Mouse (Mus musculus) right cerebral cortex, postnatal 14 days (tissue): ENCODE measurements at regions not wholly inside any gene's neighbourhood (a gene's known extent, or its start where the extent isn't known, plus 50 kb on each side); places are given as distances from the start of the nearest gene placed in this dataset.
A peak's percentile ranks its signal among the peaks of the same experiment; 100 is the strongest.

Experiments used
- DNase-seq: peaks from one replicate; pipeline ENCODE4 v3.0.0; 2022

DNA sequence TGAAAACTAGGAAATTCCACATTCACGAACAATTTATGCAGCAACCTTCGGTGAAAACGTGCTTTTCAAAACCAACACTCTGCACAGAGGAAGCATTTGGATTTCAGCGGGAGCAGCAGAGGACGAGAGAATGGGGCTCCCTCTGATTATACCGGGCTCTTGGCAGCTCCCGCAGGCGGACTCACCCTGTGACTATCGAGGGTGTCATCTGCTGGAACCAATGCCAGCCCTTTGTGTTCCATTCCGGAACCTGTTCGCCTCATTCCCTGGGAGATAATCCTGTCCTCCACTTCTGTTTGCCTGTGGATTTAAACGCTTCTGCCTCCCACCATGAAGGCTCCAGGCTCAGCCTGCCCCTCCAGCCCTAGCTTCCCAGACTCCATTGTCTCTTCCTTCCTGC, 77.1 kb downstream of the Utp18 start:
- no peak for DNase-seq

- no peak for DNase-seq
These were observed 78.4 kb downstream of the Utp18 start for GRCm38 (mm10) chr11:93807205-93807604.

DNA sequence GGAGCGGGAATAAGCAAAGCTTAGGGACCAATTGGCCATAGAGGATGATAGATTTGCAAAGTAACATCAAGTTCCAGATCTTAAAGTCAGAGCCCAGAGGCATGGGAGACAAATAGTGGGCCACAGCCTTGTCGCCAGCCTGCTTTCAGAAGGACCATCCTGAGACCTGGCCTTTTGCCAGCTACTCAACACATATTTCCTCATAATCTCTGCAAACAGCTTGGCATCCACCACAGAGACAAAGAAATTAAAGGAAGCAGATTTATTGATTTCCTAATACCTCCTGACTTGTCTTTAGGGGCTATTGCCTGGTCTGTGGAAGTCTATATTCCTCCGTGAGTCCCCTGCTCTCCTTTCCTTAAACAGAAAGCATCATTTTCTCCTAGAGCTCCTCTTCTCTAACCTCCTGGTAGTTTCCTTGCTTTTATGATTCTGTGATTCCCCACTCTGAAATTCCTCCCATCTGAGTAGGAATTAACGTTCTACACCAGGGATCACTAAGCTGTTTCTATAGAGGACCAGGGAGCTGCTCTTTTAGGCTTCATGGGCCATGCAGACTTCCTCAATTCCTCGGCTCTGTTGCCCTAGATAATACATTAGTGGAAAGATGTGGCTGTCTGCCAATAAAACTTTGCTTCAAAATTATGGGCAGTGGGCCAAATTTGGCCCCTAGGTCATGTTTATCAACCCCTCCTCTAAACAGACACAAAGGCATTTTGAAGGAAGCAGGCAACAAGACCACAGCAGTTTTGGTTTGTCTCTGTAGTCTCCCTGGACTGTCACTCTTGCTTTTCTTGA, 114.2 kb downstream of the Utp18 start:
- DNase-seq: no peak

GRCm38 (mm10) chr11:93765961-93766360, 119.6 kb downstream of the Utp18 start:
- DNase-seq: no peak

GRCm38 (mm10) chr11:93762832-93763530, 122.6 kb downstream of the Utp18 start:
- peak; percentile 73 for DNase-seq

GRCm38 (mm10) chr11:93757825-93758224, 127.7 kb downstream of the Utp18 start:
- DNase-seq: no peak

GRCm38 (mm10) chr11:93736618-93737017, 148.9 kb downstream of the Utp18 start:
- DNase-seq: no peak

DNA sequence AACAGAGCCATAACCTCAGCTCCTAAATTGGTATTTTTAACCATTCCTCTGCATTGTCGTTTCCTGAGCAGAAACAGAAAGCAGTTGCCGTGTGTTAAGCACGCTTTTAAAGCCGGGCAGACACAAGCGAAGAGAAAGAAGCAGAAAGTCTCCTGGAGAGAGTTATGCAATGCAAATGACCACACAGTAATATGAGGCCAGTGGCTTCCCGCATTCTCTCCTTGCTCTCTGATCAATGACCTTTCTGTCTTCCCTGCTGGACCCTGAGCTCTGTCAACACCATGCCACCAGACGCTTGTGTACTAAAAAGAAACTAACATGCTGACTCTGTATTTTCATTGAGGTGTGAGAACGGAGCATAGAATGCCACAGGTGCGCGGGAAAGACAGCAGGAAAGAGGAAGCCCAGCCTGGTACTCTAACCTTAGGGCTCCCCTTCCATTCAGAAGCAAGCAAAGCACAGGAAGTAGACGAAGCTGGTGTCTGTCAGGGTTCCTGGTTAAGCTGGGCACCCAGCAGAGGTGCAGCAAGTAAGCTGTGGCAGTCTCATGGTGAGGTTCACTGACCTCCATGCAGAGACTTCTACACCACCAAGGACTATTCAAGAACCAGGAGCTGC, 151.9 kb downstream of the Utp18 start:
- DNase-seq: no peak

GRCm38 (mm10) chr11:93729119-93729518, 156.4 kb downstream of the Utp18 start:
- DNase-seq: no peak

GRCm38 (mm10) chr11:93725242-93725641, 160.3 kb downstream of the Utp18 start:
- no peak for DNase-seq

DNA sequence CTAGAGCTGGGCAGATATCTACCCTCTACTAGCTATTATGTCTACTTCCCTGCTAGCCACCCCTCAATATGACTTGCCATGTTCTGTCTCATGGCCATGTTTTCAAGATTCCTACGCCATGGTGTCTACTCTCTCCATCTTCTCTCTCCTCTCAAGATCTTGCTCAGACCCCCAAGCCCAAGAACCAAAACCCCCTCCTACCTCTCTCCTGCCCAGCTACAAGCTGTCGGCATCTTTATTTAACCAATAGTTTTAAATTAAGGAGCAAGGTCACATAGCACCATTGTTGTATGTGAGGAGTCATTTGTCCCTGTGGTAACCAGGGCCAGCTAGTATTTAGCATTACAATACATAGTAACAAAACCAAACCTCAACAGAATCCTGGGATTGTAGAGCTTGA, 166.4 kb downstream of the Utp18 start:
- DNase-seq: no peak

- no peak for DNase-seq
These were observed 175.9 kb downstream of the Utp18 start for GRCm38 (mm10) chr11:93709686-93710085.

- DNase-seq: no peak
These were observed 188.5 kb downstream of the Utp18 start for GRCm38 (mm10) chr11:93696982-93697541.

DNA sequence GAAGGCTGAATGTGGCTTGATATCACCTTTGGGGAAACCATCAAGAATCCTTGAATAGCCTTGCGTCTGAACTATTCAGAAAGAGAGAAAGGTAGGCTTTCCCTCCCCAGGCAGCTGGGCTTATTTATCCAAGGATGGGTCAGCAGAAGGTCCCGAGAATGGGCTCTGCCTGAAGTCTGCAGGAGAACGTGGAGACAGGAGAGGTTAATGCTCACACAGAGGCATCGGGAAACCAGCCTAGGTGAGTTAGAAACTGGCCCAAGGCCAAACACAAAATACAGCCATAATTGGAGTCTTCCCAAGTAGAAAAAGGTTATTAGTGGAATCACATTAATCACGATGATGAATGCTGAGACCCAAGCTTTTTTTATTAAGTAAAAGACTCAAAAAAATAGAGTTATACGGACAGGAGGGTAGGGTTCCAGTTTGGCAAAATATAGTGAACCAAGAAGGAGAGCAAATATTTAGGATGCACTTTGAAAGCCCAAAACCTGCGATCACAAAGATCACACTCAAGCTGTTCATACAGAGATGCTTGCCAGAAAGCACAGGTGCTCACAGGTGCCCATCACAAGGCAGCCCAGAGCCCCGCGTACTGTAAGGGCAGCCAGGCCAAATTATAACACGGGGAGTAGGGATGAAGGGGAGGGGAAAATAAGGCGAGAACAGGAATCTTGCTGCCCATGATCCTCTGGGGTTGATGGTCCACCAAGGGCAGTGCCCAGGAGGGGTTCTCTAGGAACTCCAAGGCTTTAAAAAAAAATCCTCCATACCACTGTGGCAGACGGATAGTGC, 189.3 kb downstream of the Utp18 start:
- DNase-seq: no peak

DNA sequence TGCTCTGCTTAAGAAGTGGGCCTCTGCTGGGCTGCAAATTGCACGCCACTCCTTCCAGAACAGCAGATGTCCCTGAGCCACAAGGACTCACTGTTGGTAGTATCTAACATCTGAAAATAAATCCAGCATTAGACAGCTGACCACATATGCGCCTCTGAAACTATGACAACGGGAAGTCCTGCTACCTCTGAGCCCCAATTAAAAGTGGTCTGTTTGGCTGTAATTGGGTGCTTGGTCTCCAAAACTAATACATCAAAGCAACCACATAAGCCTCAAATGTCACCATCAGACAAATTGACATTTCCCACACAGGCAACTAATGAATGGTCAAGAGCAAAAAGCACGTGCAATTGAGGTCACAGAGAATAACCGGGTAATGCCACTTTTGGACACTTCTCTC, 201.9 kb downstream of the Utp18 start:
- no peak for DNase-seq

DNA sequence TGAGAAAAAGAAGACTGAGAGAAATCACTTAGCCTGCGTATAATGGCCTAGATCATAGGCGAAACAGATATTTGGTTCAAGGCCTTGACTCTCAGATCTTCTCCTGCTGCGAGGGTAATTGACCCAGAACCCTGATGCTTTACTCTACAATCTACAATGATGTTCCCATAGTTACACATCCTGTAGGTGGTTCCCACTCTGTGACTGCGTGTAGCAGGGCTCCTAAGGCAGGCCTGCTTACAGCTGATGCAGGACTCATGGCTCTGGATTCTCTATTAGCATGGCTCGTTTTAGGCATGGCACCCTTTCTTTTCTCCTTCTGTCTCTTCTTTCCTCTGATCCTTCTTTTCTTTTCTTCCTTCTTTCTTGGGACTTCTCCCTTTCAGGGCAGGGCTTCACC, 209.3 kb downstream of the Utp18 start:
- no peak for DNase-seq

- DNase-seq: no peak
These were observed 213.5 kb downstream of the Utp18 start for GRCm38 (mm10) chr11:93672025-93672424.

DNA sequence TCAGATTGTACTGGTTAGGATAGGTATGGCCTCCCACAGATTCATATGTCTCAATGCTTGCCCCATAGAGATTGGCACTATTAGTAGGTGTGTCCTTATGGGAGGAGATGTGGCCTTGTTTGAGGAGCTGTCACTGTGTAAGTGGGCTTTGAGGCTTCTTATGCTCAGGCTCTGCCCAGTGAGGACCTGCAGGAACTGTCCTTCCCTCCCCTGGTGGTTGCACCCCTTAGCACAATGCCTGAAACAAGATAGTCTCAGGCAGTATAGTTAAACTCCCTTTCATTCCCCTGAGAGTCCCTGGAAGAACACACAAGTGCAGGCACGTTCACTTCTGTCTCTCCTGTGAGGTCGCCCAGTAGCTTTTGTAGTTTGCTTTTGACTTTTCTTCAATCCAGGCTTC, 223.9 kb downstream of the Utp18 start:
- no peak for DNase-seq

GRCm38 (mm10) chr11:93660379-93660778, 225.2 kb downstream of the Utp18 start:
- no peak for DNase-seq

DNA sequence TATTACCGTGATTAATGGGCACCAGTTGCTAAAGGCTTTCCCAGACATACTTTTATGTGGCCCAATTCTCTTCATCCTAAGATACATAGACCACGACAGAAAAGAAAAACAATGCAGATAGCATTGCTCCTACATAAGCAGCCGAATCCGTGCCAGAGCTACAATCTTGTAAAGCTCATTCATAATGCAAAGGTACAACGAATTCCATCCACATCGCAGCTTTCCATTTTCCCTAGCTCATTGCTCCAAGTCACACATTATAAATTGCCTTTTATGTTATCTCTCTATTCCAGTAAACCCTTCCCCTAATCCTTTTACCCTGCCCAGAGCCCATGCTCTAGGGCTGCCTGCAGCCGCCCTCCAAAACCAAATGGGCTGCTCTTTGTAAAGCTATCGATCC, 226.8 kb downstream of the Utp18 start:
- no peak for DNase-seq

GRCm38 (mm10) chr11:93655602-93656239, 229.8 kb downstream of the Utp18 start:
- DNase-seq: no peak

DNA sequence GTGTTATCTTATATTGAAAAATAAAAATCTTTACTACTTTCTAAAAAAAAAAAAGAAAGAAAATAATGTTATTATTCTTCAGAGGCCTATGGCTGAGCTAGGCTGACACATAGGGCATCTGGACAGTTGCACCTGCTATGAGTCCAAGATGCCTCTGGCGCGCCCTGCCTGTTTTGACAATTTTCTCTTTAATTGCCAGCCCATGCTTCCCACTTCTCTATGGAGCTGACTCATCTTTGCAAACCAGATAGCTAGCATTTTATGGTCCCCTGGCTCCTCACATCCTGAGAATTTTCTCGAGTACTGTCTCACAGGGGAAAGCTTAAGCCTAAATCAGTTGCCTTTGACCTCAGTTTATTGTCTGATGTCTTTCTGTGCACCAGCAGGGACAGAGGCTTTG, 232.2 kb downstream of the Utp18 start:
- no peak for DNase-seq
